Mouse (Mus musculus) intestine, embryonic 14.5 days (tissue): ENCODE measurements at regions not wholly inside any gene's neighbourhood (a gene's known extent, or its start where the extent isn't known, plus 50 kb on each side); places are given as distances from the start of the nearest gene placed in this dataset.

Source experiments
- ATAC-seq: fragments of 200-750 bp; cut with Nextera tagmentation; replicated peaks from 2 replicates; pipeline ENCODE4 v1.8.0; 2017; ENCODE audit warnings: low read depth, moderate number of reproducible peaks, moderate TSS enrichment, moderate library complexity; ENCODE audit not compliant: low FRiP score, low TSS enrichment
- DNase-seq: peaks from one replicate; pipeline ENCODE4 v3.0.0-alpha.2; 2018; ENCODE audit warnings: low spot score
- H3K27ac ChIP-seq: fragments of 300-500 bp; sonication (generic); 2 replicates; pipeline ENCODE4 v1.5.1; 2014; ENCODE audit warnings: low read depth, mild to moderate bottlenecking, control low read depth
- H3K27me3 ChIP-seq: fragments of 300-500 bp; sonication (generic); replicated peaks from 2 replicates; pipeline ENCODE4 v1.6.1; 2014; ENCODE audit warnings: low read length, control low read depth; ENCODE audit not compliant: control insufficient read depth, insufficient read depth
- H3K36me3 ChIP-seq: fragments of 300-500 bp; sonication (generic); 2 replicates; pipeline ENCODE4 v1.6.1; 2014; ENCODE audit warnings: low read length, control low read depth; ENCODE audit not compliant: control insufficient read depth, insufficient read depth
- H3K4me1 ChIP-seq: fragments of 300-500 bp; sonication (generic); replicated peaks from 2 replicates; pipeline ENCODE4 v1.6.1; 2014; ENCODE audit warnings: low read length, control low read depth, mixed read lengths; ENCODE audit not compliant: control insufficient read depth, insufficient read depth
- H3K4me2 ChIP-seq: fragments of 300-500 bp; sonication (generic); 2 replicates; pipeline ENCODE4 v1.6.1; 2014; ENCODE audit warnings: low read length
- H3K4me3 ChIP-seq: fragments of 300-500 bp; sonication (generic); 2 replicates; pipeline ENCODE4 v1.5.1; 2014; ENCODE audit warnings: low read depth, low read length, control low read depth, mixed read lengths
- H3K9ac ChIP-seq: fragments of 300-500 bp; sonication (generic); 2 replicates; pipeline ENCODE4 v1.6.1; 2014; ENCODE audit warnings: mild to moderate bottlenecking, low read length
- H3K9me3 ChIP-seq: fragments of 300-500 bp; sonication (generic); 2 replicates; pipeline ENCODE4 v1.6.1; 2016; ENCODE audit warnings: low read length, control low read depth; ENCODE audit not compliant: control insufficient read depth
- WGBS: fragments of 180-500 bp; shearing (Covaris S2); extraction: QIAGEN DNeasy Blood & Tissue Kit; methylation state at CpG from one replicate; pipeline ENCODE4 v1.1.7; 2014; 5-methylcytosine and 5-hydroxymethylcytosine counted together

DNA sequence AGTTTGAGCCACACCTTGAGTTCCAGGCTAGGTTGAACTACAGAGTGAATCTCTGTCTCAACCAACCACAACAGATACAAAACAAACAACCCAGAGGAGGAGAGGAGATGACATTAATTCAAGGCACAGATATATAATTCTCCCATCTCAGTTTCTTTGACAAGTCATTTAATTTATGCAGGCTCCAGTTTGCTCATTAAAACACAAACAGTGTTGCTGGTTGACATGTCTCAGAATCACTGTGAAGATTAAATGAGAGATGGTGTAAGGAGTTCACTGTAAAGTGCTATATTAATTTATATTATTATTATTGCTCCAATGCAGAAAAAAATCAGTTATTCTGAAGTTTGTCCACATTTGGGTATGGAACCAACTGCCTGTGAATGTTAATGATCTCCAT is 134.4 kb downstream of the Edem1 start:
- ATAC-seq (no peak), DNase-seq (no peak)
- Histone ChIP-seq H3K9me3 (no peaks in the 10 kb centered on the region), H3K4me3 (no peak overlapping the region), H3K36me3 (no peaks in the 10 kb centered on the region), H3K4me2 (no peak overlapping the region), H3K9ac (no peak overlapping the region), H3K27ac (no peak overlapping the region), H3K4me1 (no peaks in the 10 kb centered on the region), H3K27me3 (no peaks in the 10 kb centered on the region)

- Histone ChIP-seq H3K9me3 (no peaks in the 10 kb centered on the region), H3K4me3 (no peak overlapping the region), H3K4me2 (no peak overlapping the region), H3K36me3 (no peaks in the 10 kb centered on the region), H3K4me1 (no peaks in the 10 kb centered on the region), H3K27ac (no peak overlapping the region), H3K27me3 (no peaks in the 10 kb centered on the region), H3K9ac (no peak overlapping the region)
- ATAC-seq (no peak), DNase-seq (peak; percentile 59)
- 15% methylated on average over 2 of the region's 2 CpGs for WGBS
Observed at GRCm38 (mm10) chr6:108963295-108963694, 134.9 kb downstream of the Edem1 start.

DNA sequence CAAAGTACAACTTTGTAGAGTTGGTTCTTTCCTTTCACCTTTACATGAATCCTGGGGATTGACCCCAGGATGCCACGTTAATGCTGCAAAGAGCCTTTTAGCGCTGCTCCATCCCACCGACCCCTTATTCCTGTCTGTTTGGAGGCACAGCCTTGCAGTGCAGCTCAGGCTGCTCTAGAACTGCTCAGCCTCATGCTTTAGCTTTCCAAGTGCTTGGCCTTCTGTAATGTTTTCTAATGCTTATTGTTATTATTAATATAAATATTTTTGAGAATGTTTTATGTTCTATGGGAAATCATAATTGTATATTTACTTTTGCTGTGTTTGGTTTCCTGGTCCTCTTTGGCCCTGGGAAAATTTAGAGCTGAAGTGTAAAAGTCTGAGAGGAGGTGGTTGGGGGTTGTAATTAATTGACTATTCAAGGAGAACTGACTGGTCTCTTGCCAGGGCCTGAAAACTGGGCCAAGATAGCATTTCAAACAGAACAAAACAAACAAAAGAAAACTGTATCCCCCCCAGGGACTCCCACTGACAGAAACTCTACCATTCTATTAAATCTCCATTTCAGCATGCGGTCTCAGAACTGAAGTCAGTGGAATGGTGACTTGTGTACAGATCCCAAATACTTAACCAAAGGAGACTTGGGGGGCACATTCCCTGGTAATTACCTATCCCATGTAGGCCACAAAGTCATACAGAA is 141.2 kb downstream of the Edem1 start:
- ATAC-seq (no peak), DNase-seq (no peak)
- H3K4me1 ChIP-seq: no peaks in the 10 kb centered on the region
- no peaks in the 10 kb centered on the region for H3K9me3 ChIP-seq
- H3K4me3 ChIP-seq: no peak overlapping the region
- WGBS: 69% methylated on average over 4 of the region's 4 CpGs
- H3K27me3 ChIP-seq: no peaks in the 10 kb centered on the region
- H3K36me3 ChIP-seq: no peaks in the 10 kb centered on the region
- no peak overlapping the region for H3K4me2 ChIP-seq
- no peak overlapping the region for H3K9ac ChIP-seq
- no peak overlapping the region for H3K27ac ChIP-seq

DNA sequence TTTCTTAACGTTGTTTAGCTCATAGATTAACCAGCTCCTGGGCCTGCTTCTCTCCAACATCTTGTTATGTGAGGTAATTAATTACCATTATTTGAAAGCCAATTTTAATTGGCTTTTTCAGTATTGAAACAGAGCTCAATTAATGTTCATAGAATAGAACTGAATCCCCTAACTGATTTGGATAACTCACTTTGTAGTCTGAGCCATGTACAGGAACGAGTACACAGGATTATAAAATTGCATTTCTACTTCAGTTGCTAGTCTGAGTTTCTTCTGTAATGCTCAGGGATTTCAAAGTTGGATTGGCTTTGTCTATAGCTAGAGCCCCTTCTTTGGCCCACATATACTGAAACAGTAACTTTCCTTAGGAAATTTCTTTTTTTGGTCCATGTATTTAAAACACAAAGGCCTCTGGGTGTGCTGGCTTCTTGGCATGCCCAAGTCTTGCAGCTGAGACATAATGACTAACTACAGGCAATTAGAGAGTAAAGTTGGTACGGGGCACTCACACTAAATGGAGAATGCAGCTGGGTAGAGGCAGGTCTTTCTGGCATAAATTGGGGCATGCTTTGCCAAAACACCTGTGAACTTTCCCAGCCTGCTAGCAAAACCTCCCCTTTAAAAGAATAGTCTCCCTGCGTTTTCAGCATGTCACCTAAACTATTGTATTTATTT is 143.1 kb downstream of the Edem1 start:
- no peak overlapping the region for H3K27ac ChIP-seq
- no peak overlapping the region for H3K9ac ChIP-seq
- no peaks in the 10 kb centered on the region for H3K4me1 ChIP-seq
- 70% methylated on average over 4 of the region's 4 CpGs for WGBS
- DNase-seq (no peak), ATAC-seq (no peak)
- no peaks in the 10 kb centered on the region for H3K9me3 ChIP-seq
- H3K27me3 ChIP-seq: no peaks in the 10 kb centered on the region
- H3K4me2 ChIP-seq: no peak overlapping the region
- H3K4me3 ChIP-seq: no peak overlapping the region
- H3K36me3 ChIP-seq: no peaks in the 10 kb centered on the region

DNA sequence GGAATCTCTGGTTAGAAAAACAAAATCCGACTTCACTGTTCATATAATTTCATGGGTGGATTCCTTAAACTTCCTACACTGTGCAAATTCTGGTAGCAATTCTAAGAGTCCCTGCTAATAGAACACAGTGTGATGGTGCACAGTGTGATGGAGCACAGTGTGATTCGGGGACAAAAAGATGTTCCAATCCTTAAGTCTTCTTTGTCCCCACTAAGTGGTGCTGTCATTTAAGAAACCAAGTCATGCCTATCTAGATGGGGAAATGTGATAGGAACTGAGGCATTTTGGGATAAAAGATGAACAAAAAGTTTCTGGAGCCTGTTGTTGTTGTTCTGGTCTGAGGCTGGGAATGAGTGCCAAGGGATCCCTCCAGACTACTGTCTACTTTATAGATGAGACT is 145.3 kb downstream of the Edem1 start:
- WGBS: 83% methylated on average over 2 of the region's 2 CpGs
- Histone ChIP-seq H3K4me1 (no peaks in the 10 kb centered on the region), H3K4me2 (no peak overlapping the region), H3K4me3 (no peak overlapping the region), H3K27ac (no peak overlapping the region), H3K36me3 (no peaks in the 10 kb centered on the region), H3K9ac (no peak overlapping the region), H3K9me3 (no peaks in the 10 kb centered on the region), H3K27me3 (no peaks in the 10 kb centered on the region)
- ATAC-seq (no peak), DNase-seq (no peak)

- no peak for DNase-seq
- H3K36me3 ChIP-seq: no peaks in the 10 kb centered on the region
- H3K27me3 ChIP-seq: no peaks in the 10 kb centered on the region
- H3K9me3 ChIP-seq: no peaks in the 10 kb centered on the region
- no peak overlapping the region for H3K4me3 ChIP-seq
- H3K4me1 ChIP-seq: no peaks in the 10 kb centered on the region
- H3K4me2 ChIP-seq: no peak overlapping the region
- no peak for ATAC-seq
- H3K27ac ChIP-seq: no peak overlapping the region
- WGBS: 85% methylated on average over 4 of the region's 4 CpGs
- no peak overlapping the region for H3K9ac ChIP-seq
Observed at GRCm38 (mm10) chr6:108989506-108989905, 161.1 kb downstream of the Edem1 start.

- no peaks in the 10 kb centered on the region for H3K4me1 ChIP-seq
- no peak for ATAC-seq
- H3K9me3 ChIP-seq: no peaks in the 10 kb centered on the region
- H3K9ac ChIP-seq: no peak overlapping the region
- H3K4me2 ChIP-seq: no peak overlapping the region
- WGBS: 65% methylated on average over 3 of the region's 3 CpGs
- no peak for DNase-seq
- no peaks in the 10 kb centered on the region for H3K36me3 ChIP-seq
- no peaks in the 10 kb centered on the region for H3K27me3 ChIP-seq
- no peak overlapping the region for H3K27ac ChIP-seq
- H3K4me3 ChIP-seq: no peak overlapping the region
Observed at GRCm38 (mm10) chr6:108993743-108994142, 165.3 kb downstream of the Edem1 start.

- H3K9ac ChIP-seq: no peak overlapping the region
- H3K4me2 ChIP-seq: no peak overlapping the region
- H3K4me3 ChIP-seq: no peak overlapping the region
- no peaks in the 10 kb centered on the region for H3K36me3 ChIP-seq
- no peak overlapping the region for H3K27ac ChIP-seq
- ATAC-seq (no peak), DNase-seq (no peak)
- no peaks in the 10 kb centered on the region for H3K27me3 ChIP-seq
- 67% methylated on average over 2 of the region's 2 CpGs for WGBS
- H3K4me1 ChIP-seq: no peaks in the 10 kb centered on the region
- H3K9me3 ChIP-seq: no peaks in the 10 kb centered on the region
Observed at GRCm38 (mm10) chr6:109004443-109004842, 176.0 kb downstream of the Edem1 start.

DNA sequence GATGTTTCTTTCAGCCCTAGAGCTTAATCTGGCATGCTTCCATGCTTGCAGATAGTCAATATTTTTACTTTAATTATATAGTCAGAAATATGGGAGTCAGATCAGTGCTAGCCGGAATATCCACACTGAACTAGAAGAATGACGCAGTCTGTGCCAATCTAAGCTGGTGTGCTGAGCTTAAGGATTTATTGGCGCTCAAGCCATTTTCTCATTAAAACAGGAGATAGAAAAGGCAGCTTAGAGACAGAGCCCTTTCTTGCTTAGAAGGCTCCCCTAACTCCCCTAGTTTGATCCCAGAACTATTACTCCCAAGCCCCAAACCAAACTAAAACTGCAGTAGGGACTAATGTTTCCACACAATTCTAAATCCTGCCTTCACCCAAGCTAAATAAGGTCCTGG is 180.9 kb downstream of the Edem1 start:
- ATAC-seq: no peak
- WGBS: 88% methylated on average over 3 of the region's 3 CpGs

More for the DNA sequence above, 180.9 kb downstream of the Edem1 start:
- no peak overlapping the region for H3K27ac ChIP-seq
- no peaks in the 10 kb centered on the region for H3K4me1 ChIP-seq
- no peaks in the 10 kb centered on the region for H3K36me3 ChIP-seq
- H3K9ac ChIP-seq: no peak overlapping the region
- H3K27me3 ChIP-seq: no peaks in the 10 kb centered on the region
- DNase-seq: no peak
- H3K9me3 ChIP-seq: no peaks in the 10 kb centered on the region
- H3K4me2 ChIP-seq: no peak overlapping the region
- no peak overlapping the region for H3K4me3 ChIP-seq
